Mouse (Mus musculus) layer of hippocampus, postnatal 10 days (tissue): ENCODE measurements at regions not wholly inside any gene's neighbourhood (a gene's known extent, or its start where the extent isn't known, plus 50 kb on each side); places are given as distances from the start of the nearest gene placed in this dataset.

Experiments used
- DNase-seq, 2 experiments: peaks; one replicate each; pipeline ENCODE4 v3.0.0; 2021; ENCODE audit warnings: low spot score in 2 of 2

DNA sequence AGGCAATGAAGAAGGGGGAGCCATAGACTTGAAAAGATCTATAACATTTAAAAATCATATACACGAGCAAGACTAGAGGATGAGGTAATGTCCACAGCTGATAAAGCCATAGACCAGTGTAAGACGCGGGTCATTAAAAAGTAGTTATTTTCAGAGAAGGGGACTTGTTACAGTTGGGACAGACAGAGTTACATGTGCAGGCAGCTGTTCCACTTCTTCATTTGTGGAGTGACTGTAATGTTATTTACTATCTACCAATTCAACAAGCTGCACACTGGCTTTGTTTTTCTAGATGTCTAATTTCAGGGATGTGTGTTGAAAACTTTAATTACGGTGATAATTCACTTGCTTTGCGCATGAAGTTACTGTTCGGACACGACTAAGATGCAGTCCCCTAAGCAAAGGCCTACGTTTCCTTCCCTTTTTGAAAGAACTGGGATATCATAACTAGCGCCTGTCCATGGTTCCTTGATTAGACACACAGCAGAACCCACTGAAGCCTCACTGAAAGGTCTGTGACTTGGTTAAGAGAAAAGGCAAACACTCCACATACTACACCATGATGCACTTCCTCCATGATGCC, 320.7 kb upstream of the Clint1 start:
- no peak for DNase-seq

- DNase-seq = no peak
Observed at GRCm38 (mm10) chr11:45533402-45534056, 318.3 kb upstream of the Clint1 start.

GRCm38 (mm10) chr11:45535501-45536025, 316.3 kb upstream of the Clint1 start:
- DNase-seq = no peak

- no peak for DNase-seq
Observed at GRCm38 (mm10) chr11:45538011-45538410, 313.8 kb upstream of the Clint1 start.

DNA sequence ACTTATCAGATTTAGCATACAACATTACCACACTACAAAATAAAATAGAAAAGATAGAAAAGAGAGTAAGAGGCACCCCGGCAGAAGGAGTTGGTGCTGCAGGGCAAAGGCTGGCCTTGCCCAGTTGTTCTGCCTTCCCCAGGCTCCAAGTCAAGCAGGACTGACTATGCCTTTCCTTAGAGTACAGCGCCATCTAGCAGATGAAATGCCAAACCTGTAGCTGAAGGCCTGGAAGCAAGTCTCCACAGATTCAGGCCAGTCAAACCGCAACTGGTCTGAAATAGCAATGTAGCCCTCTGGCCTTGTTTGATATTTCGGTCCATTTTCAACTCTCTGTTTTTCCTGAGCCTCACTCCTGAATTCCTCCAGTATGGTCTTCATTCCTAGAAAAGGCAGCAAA, 312.4 kb upstream of the Clint1 start:
- DNase-seq = peak; percentile 76 to 82

GRCm38 (mm10) chr11:45544531-45544930, 307.3 kb upstream of the Clint1 start:
- DNase-seq = no peak

GRCm38 (mm10) chr11:45545896-45546626, 305.8 kb upstream of the Clint1 start:
- DNase-seq = no peak

DNA sequence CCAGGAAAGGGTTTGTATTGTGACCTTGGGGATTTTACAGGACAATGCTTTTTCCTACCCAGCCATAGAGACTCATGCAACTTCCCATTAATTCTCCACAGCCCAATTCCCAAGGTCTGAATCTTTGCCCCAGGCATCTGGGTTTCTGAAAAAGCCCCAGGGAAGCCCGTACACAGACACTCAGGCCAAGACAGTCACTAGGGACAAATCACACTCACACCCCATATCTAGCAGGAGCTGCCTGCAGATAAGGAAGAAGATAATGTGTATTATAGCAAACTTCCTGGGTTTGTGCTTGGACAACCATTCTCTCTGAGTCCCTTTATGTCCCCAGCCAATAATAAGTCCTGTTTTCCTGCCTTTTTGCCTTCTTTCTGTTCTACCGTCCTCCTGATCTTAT, 305.0 kb upstream of the Clint1 start:
- no peak for DNase-seq

- DNase-seq = no peak
Observed at GRCm38 (mm10) chr11:45550376-45550775, 301.5 kb upstream of the Clint1 start.

DNA sequence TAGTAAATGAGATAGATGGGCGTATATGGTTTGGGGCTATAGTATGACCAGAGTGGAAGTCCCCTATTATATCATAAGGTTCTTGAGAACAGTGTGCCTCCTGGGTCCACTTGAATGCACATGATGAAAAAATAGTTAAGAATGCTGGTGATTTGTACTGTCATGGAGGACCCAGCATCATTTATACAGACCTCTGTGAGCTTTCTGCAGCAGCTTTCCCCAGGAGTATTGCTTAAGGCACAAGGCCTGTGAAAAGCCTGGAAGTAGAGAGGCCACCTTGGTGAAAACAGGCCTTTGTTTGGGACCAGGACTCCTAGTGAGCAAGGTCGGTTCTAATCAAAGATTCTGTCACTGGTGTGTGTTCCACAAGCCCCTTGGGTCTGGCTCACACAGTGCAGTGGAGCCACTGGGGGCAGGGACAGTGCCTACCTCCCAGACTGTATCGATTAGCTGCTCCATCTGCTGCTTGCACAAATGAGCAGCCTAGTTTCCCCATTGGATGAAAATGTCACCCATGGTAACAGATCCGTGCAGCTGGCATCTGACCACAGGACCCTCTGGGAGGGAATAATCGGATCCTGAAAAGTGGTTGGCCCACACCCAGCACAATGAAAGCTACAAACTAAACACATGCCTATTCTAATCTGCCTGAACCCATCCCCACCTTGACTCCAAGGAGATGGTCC, 274.2 kb upstream of the Clint1 start:
- DNase-seq = peak; percentile 62 to 66

GRCm38 (mm10) chr11:45592335-45592734, 259.5 kb upstream of the Clint1 start:
- DNase-seq = no peak

GRCm38 (mm10) chr11:45592890-45593642, 258.8 kb upstream of the Clint1 start:
- DNase-seq = no peak

- peak in 1 of 2 experiments; percentile 5 for DNase-seq
Observed at GRCm38 (mm10) chr11:45595372-45595771, 256.5 kb upstream of the Clint1 start.

GRCm38 (mm10) chr11:45621824-45622223, 230.0 kb upstream of the Clint1 start:
- DNase-seq = no peak

DNA sequence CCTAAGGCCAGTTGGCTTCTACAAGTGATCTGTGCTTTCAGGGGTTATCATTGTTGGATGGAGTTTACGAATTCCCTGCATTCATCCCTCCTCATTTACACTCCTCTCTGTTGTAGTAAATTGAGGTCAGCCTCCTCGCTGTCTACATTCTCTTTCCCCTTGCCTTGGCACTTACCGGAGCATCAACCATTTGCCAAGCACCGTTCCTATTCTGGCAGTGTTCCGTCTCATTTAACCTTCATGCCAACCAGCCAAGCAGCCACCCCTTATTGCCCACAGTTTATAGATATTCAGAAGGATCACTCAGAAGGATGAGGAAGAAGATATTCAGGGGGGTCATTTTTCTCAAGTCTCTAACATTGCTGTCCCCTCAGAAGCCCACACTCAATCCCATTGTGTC, 229.2 kb upstream of the Clint1 start:
- DNase-seq = no peak

DNA sequence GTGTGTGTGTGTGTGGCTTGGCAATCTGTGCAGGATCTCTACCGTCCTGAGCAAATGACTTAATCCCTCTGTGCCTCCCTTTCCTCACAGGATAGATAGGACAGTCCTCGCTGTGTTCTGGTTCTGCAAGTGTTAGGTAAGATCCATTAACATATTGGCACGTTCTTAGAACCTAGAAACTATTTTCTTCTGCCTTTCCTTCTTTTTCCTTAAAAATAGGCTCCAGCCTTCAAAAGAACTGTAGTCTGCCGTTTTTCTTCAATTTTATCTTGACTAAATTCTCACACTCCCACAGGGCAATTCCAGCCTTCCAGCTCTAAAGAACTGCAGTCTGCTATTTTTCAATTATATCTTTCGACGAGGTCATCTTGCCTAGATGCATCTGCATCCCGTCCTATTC, 227.6 kb upstream of the Clint1 start:
- DNase-seq = no peak

DNA sequence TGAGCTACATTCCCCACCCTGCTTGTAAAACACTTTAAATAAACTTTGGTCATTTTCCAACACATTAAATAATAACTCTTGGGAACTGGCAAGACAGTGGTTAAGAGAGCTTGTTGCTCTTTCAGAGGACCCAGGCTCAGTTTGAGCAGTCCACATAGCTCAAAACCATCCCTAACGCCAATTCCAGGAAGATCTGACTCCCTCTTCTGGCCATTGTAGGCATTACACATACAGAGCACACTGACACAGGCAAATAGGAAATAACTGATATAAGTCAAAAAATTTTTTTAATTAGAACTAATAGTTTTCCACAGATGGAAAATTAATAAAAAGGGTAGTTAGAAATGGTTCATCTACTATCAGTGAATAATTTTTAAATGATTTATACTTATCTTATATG, 222.6 kb upstream of the Clint1 start:
- no peak for DNase-seq

GRCm38 (mm10) chr11:45634535-45635235, 217.2 kb upstream of the Clint1 start:
- DNase-seq = no peak

DNA sequence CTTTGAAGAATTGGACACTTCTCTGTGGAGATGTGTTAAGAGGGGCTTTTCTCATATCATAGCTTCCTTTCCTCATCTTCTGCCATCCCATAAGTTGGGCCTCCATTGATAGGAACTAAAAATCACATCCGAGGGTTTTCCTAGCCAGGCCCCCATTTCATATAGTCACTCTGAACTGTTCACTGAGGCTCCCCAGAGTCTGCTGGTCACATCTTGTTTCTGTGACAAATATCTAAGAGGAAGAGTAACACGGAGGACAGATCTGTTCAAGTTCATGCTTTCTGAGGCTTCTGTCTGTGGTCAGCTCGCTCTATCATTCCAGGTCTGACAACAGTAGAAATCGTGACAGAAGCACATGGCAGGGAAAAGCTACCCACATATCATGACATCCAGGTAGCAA, 216.0 kb upstream of the Clint1 start:
- DNase-seq = no peak

DNA sequence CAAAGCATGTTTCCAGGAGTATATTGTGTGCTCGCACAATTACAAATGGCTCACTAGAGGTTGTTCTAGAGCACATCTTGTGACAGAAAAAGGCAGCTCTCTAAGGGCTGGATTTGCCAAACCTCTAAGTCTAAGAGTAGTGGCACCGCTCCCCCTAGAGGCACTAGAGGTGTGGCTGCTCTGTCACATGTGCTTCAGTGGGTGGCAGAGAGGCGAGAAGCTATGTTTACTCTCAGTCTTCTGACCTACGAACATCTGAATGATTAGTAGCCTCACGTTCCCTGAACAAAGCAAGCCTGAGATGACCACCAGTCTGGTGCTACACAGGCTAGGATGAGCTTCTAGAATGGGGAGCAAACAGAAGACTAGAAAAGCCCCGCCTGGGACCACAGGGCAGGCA, 212.6 kb upstream of the Clint1 start:
- no peak for DNase-seq
